In the genomic region with DNA sequence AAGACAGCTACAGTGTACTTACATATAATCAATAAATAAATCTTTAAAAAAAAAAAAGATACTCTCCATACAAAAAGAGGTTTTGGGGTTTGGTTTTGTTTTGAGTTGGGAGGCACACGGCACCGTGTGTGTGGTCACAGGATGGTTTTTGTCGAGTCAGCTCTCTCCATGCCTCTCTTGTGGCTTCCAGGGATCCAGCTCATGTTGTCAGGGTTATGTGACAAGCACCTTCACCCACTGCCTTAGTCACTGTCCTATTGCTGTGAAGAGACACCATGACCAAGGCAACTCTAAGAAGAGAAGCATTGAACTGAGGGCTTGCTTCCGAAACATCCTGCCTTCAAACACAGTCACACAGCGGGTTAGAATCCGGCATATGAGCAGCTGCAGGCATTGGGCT, we compare ENCODE assay signal across 21 mouse cellular contexts.
DNase-seq lines count a peak whose midpoint lies in the region; ATAC-seq lines count a peak whose summit lies in the region.
"Had no signal": no experiment of that assay in that cellular context is flagged by ENCODE, and none has a peak within 500 bp of the region (broad histone marks: within the 10 kb centered on the region; RNA-seq: fewer than 3 reads in every experiment).

No protein-coding gene starts in this region.

- H3K9ac ChIP-seq in liver, embryonic 11.5 days (ENCODE audit: low read depth, low read length), result no peak overlapping the region
- H3K9ac ChIP-seq: embryonic facial prominence, embryonic 12.5 days; forebrain, embryonic 13.5 days; forebrain, embryonic 15.5 days; forebrain, postnatal 0 days had no signal

- WGBS in liver, embryonic 11.5 days, result 90% methylated on average over 6 of the region's 6 CpGs

- H3K27me3 ChIP-seq in liver, embryonic 11.5 days (replicated peaks; ENCODE audit: control insufficient read depth, insufficient read depth, low read length), result no peaks in the 10 kb centered on the region
- H3K27me3 ChIP-seq: embryonic facial prominence, embryonic 12.5 days; forebrain, embryonic 13.5 days; forebrain, embryonic 15.5 days; Patski had no signal

- peaks cover 7% of the 10 kb centered on the region; the same call in 1 of the 2 replicates for H3K4me1 ChIP-seq in liver, embryonic 11.5 days (replicated peaks; ENCODE audit: control insufficient read depth, insufficient read depth, low read length)
- H3K4me1 ChIP-seq: embryonic facial prominence, embryonic 12.5 days; forebrain, embryonic 13.5 days had no signal

- no peaks in the 10 kb centered on the region for H3K36me3 ChIP-seq in liver, embryonic 11.5 days (ENCODE audit: control insufficient read depth, insufficient read depth, low read length)
- H3K36me3 ChIP-seq: embryonic facial prominence, embryonic 10.5 days; embryonic facial prominence, embryonic 12.5 days; forebrain, embryonic 15.5 days; G1E had no signal

- H3K4me2 ChIP-seq in liver, embryonic 11.5 days, result no peak overlapping the region
- H3K4me2 ChIP-seq: embryonic facial prominence, embryonic 12.5 days; forebrain, embryonic 13.5 days; forebrain, embryonic 15.5 days had no signal

- H3K27ac ChIP-seq in liver, embryonic 11.5 days (ENCODE audit: low read depth, low read length), result no peak overlapping the region
- H3K27ac ChIP-seq: embryonic facial prominence, embryonic 10.5 days; embryonic facial prominence, embryonic 12.5 days; forebrain, embryonic 13.5 days; forebrain, embryonic 15.5 days had no signal

- no peak overlapping the region for H3K4me3 ChIP-seq in liver, embryonic 11.5 days (ENCODE audit: low read depth, low read length)
- H3K4me3 ChIP-seq: embryonic facial prominence, embryonic 10.5 days; embryonic facial prominence, embryonic 12.5 days; forebrain, embryonic 13.5 days; forebrain, embryonic 15.5 days had no signal

- peak; percentile 23 for ATAC-seq in activated CD4-positive, CD25-positive, alpha-beta regulatory T cell, adult 4 months
- ATAC-seq in liver, embryonic 11.5 days (replicated peaks; ENCODE audit: low FRiP score), result no peak
- ATAC-seq: forebrain, embryonic 13.5 days; forebrain, embryonic 15.5 days; forebrain, postnatal 0 days; Patski had no signal

- peak; percentile 54 for DNase-seq in CD4-positive helper T cell, adult 2 months (ENCODE audit: low read depth, low spot score)
- peak; percentile 54 for DNase-seq in induced T-regulatory cell, adult 2 months (ENCODE audit: low read depth)
- no peak for DNase-seq in liver, embryonic 11.5 days (ENCODE audit: low spot score)
- DNase-seq in adrenal gland, postnatal 10 days, result no peak
- DNase-seq: adrenal gland, adult 8-10 months; adrenal gland, postnatal 25 days; B cell, adult 2 months; cerebellum, adult 11 months; cerebellum, adult 18-20 months; cerebellum, adult 8-10 months; cerebellum, adult 9-11 months; cerebellum, postnatal 14 days; cerebellum, postnatal 36 days; forebrain, postnatal 0 days had no signal

- H3K9me3 ChIP-seq in liver, embryonic 11.5 days (ENCODE audit: control insufficient read depth, low read length), result 0 out of 2 replicates have a peak, but pooled peaks cover 3% of the 10 kb centered on the region
- H3K9me3 ChIP-seq: embryonic facial prominence, embryonic 10.5 days; embryonic facial prominence, embryonic 12.5 days; forebrain, embryonic 13.5 days; forebrain, embryonic 15.5 days; G1E had no signal

Comparison
In these comparisons a context has a peak if more than half of its experiments do, and no peak if none do; other contexts are left out.
1. DNase-seq: peak in CD4-positive helper T cell, adult 2 months (single experiment) and induced T-regulatory cell, adult 2 months (single experiment); none in liver, embryonic 11.5 days (single experiment) and adrenal gland, postnatal 10 days (single experiment).